Mouse (Mus musculus) right cerebral cortex, postnatal 36 days (tissue): Measurements from ENCODE around the gene Amigo3.
"Not testable (repeated sequence)": the region's sequence is repeated elsewhere in the genome, so short reads cannot be mapped to it uniquely, and the experiment has no call there.

ENCODE experiments used
- DNase-seq, 2 experiments: peaks; one replicate each; pipeline ENCODE4 v3.0.0; 2022; ENCODE audit warnings: low spot score in 2 of 2, mixed read lengths in 1 of 2

The Amigo3 gene

GRCm38 (mm10) chr9:108052885-108053664 lies at the start of gene Amigo3:
TSS of gene Amigo3 (plus strand) at chr9:108053159.
- peak; percentile 95 to 96 for DNase-seq

- no peak for DNase-seq
These were observed 49.4 kb upstream of the Amigo3 start for GRCm38 (mm10) chr9:108003531-108003890.

- no peak for DNase-seq
These were observed 44.9 kb upstream of the Amigo3 start for GRCm38 (mm10) chr9:108008041-108008440.

- no peak for DNase-seq
These were observed 42.6 kb upstream of the Amigo3 start for GRCm38 (mm10) chr9:108010385-108010784.

GRCm38 (mm10) chr9:108013577-108013976 lies 39.4 kb upstream of the Amigo3 start:
- DNase-seq: not testable (repeated sequence)

- DNase-seq: peak in 1 of 2 experiments; percentile 18
These were observed 35.8 kb upstream of the Amigo3 start for GRCm38 (mm10) chr9:108017127-108017526.

- no peak for DNase-seq
These were observed 32.2 kb upstream of the Amigo3 start for GRCm38 (mm10) chr9:108020741-108021140.

GRCm38 (mm10) chr9:108023216-108023615 lies 29.7 kb upstream of the Amigo3 start:
- no peak for DNase-seq

- DNase-seq: no peak
These were observed 26.4 kb upstream of the Amigo3 start for GRCm38 (mm10) chr9:108026584-108026983.

GRCm38 (mm10) chr9:108027867-108028266 lies 25.1 kb upstream of the Amigo3 start:
- no peak for DNase-seq

GRCm38 (mm10) chr9:108032126-108032525 lies 20.8 kb upstream of the Amigo3 start:
- no peak for DNase-seq

- no peak for DNase-seq
These were observed 17.4 kb upstream of the Amigo3 start for GRCm38 (mm10) chr9:108035331-108036156.

- DNase-seq: no peak
These were observed 8.0 kb upstream of the Amigo3 start for GRCm38 (mm10) chr9:108044751-108045492.

- DNase-seq: no peak
These were observed 6.4 kb upstream of the Amigo3 start for GRCm38 (mm10) chr9:108046582-108046981.

GRCm38 (mm10) chr9:108047601-108048565 lies 5.1 kb upstream of the Amigo3 start:
- DNase-seq: no peak

- DNase-seq: no peak
These were observed 4.4 kb upstream of the Amigo3 start for GRCm38 (mm10) chr9:108048566-108048955.

GRCm38 (mm10) chr9:108049016-108049455 lies 3.9 kb upstream of the Amigo3 start, which contains the start of gene Gmppb:
TSS of gene Gmppb (plus strand) at chr9:108049242.
- DNase-seq: peak; percentile 95 to 98

- DNase-seq: no peak
These were observed 3.3 kb upstream of the Amigo3 start for GRCm38 (mm10) chr9:108049561-108050251.

GRCm38 (mm10) chr9:108051184-108051930 lies 1.6 kb upstream of the Amigo3 start:
- no peak for DNase-seq

- DNase-seq: no peak
These were observed 1.1 kb upstream of the Amigo3 start for GRCm38 (mm10) chr9:108051931-108052220.
